In the genomic region with DNA sequence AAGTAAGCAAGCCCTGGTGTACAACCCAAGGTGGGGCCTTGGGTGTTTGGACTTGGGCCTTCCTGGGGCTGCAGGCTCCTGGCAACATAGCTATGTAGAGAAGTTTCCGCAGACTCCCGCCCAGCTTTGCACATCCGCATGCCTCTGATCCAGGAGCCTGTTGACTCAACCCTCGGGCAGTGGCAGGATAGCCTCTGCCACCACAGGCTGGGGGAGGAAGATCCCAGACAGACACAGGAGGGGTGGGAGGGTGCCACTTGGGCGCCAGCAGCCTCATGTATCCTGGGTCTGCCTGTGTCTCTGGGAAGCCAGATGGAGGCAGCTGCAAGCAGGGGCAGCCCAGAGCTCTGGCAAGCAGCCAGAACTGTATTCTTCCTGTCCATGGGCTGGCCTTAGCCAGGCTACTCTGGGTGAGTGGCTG, we compare ENCODE assay signal across 10 mouse cellular contexts. TPM values are rescaled to one million over a fixed set of nuclear protein-coding genes. Genes with fewer than 3 reads are reported as not detected.
DNase-seq lines count a peak whose midpoint lies in the region; ATAC-seq lines count a peak whose summit lies in the region.
"Had no signal": no experiment of that assay in that cellular context is flagged by ENCODE, and none has a peak within 500 bp of the region (broad histone marks: within the 10 kb centered on the region; RNA-seq: fewer than 3 reads in every experiment).

No protein-coding gene starts in this region.

- H3K4me1 ChIP-seq in intestine, embryonic 16.5 days (ENCODE audit: control insufficient read depth, insufficient read depth, low read length), result peaks cover 63% of the 10 kb centered on the region

- 20% methylated on average over 5 of the region's 5 CpGs for WGBS in intestine, embryonic 16.5 days

- H3K27me3 ChIP-seq in intestine, embryonic 16.5 days (replicated peaks; ENCODE audit: control insufficient read depth, insufficient read depth, low read length), result no peaks in the 10 kb centered on the region

- H3K27ac ChIP-seq in intestine, embryonic 16.5 days (ENCODE audit: low read length), result peak overlapping the region; percentile 94
- H3K27ac ChIP-seq: macrophage had no signal

- H3K4me3 ChIP-seq in intestine, embryonic 16.5 days (ENCODE audit: low read length), result 0 out of 2 replicates have a peak overlapping the region, but pooled peaks have one; percentile 13

- H3K9me3 ChIP-seq in intestine, embryonic 16.5 days (ENCODE audit: control insufficient read depth, low read length), result no peaks in the 10 kb centered on the region

- DNase-seq in cerebellum, postnatal 25 days, result peak; percentile 25 to 37
- DNase-seq in 3134 (ENCODE audit: extremely low read depth, insufficient read length, low spot score), result peak; percentile 80
- peak; percentile 60 for DNase-seq in gastrocnemius, postnatal 14 days
- DNase-seq in lung, postnatal 10 days, result peak; percentile 87
- DNase-seq in frontal cortex, postnatal 10 days (ENCODE audit: low spot score in 2 of 2), result no peak

- H3K36me3 ChIP-seq in intestine, embryonic 16.5 days (ENCODE audit: control insufficient read depth, insufficient read depth, low read length), result peaks cover 6% of the 10 kb centered on the region; the same call in 1 of the 2 replicates

- intact Hi-C loops in gastrocnemius, postnatal 14 days (cut with DNase I; ENCODE audit: low total_unique reads), result no loop called here

- no peak for ATAC-seq in cerebellum, adult (ENCODE audit: insufficient number of reproducible peaks, low FRiP score, low TSS enrichment)
- ATAC-seq in intestine, embryonic 16.5 days, result peak; percentile 32
- no peak for ATAC-seq in granulocyte monocyte progenitor cell, adult 5-6 weeks (replicated peaks; ENCODE audit: poor library complexity, severe bottlenecking)

- peak overlapping the region; percentile 77; the same call in 1 of the 2 replicates for H3K9ac ChIP-seq in intestine, embryonic 16.5 days (ENCODE audit: low read depth, low read length)

- peak overlapping the region; percentile 79 for H3K4me2 ChIP-seq in intestine, embryonic 16.5 days (ENCODE audit: low read depth, low read length)

RNA-seq across cellular contexts. Expression of a gene that starts 3.6 kb away (rescaled TPM):
- 1 to 10 TPM; 1.5 to 3.0 TPM for total RNA-seq in gastrocnemius, postnatal 14 days (2021)
- polyA plus RNA-seq in intestine, embryonic 16.5 days (2015; fragmentation: Nextera tagmentation; extraction: Ambion mirVana), result 24.3 and 26.1 TPM in 2 replicates
- total RNA-seq in granulocyte monocyte progenitor cell, adult 5-6 weeks (2014; fragmentation: Nextera tagmentation), result 5.1 and 5.7 TPM in 2 replicates
- 1.6 and 4.4 TPM in 2 replicates for total RNA-seq in granulocyte monocyte progenitor cell, adult 5-6 weeks (2017)

RNA-seq across cellular contexts. Expression of a gene that starts 38.8 kb away (rescaled TPM):
- 1 to 10 TPM; 1.2 to 1.4 TPM for total RNA-seq in gastrocnemius, postnatal 14 days (2021)
- polyA plus RNA-seq in intestine, embryonic 16.5 days (2015; fragmentation: Nextera tagmentation; extraction: Ambion mirVana), result 0.10 and 0.15 TPM in 2 replicates
- total RNA-seq in granulocyte monocyte progenitor cell, adult 5-6 weeks (2014; fragmentation: Nextera tagmentation), result 0.28 TPM in 1 of 2 replicates, not detected in the other
- total RNA-seq in granulocyte monocyte progenitor cell, adult 5-6 weeks (2017), result not detected in 2 replicates
- total RNA-seq: common myeloid progenitor, adult 5-6 weeks had no signal

RNA-seq across cellular contexts. Expression of a gene that starts 39.1 kb away (rescaled TPM):
- 1 to 10 TPM; 2.4 to 2.7 TPM for total RNA-seq in gastrocnemius, postnatal 14 days (2021)
- polyA plus RNA-seq in intestine, embryonic 16.5 days (2015; fragmentation: Nextera tagmentation; extraction: Ambion mirVana), result 4.0 and 4.4 TPM in 2 replicates
- 7.4 TPM in 1 of 2 replicates, not detected in the other for total RNA-seq in granulocyte monocyte progenitor cell, adult 5-6 weeks (2014; fragmentation: Nextera tagmentation)
- 0.56 and 3.5 TPM in 2 replicates for total RNA-seq in granulocyte monocyte progenitor cell, adult 5-6 weeks (2017)

Comparison
In these comparisons a context has a peak if more than half of its experiments do, and no peak if none do; other contexts are left out.
1. DNase-seq: peak in cerebellum, postnatal 25 days (2 of 2), 3134 (single experiment), gastrocnemius, postnatal 14 days (single experiment) and lung, postnatal 10 days (single experiment); none in frontal cortex, postnatal 10 days (0 of 2).